Mouse (Mus musculus) lung, postnatal 25 days (tissue): Measurements from ENCODE around the gene Tsc22d3.
A peak's percentile ranks its signal among the peaks of the same experiment; 100 is the strongest.
"Not testable (repeated sequence)": the region's sequence is repeated elsewhere in the genome, so short reads cannot be mapped to it uniquely, and the experiment has no call there.

Source experiments
- DNase-seq: peaks from one replicate; pipeline ENCODE4 v3.0.0; 2022; ENCODE audit warnings: low spot score

The Tsc22d3 gene

DNA sequence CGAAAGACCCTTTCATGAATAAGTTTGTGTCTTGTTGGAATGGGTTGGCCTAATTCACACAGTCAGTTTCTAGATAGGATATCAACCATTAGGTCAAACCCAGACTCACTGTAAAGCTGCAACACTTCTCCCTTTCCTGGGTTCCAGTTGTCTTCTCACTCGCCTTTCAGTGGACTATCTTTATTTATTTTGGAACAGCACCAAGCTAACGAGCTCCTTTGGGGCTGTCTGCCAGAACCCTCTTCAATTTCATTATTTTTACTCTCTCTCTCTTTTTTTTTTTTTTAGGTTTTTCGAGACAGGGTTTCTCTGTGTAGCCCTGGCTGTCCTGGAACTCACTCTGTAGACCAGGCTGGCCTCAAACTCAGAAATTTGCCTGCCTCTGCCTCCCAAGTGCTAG, 102.0 kb downstream of the Tsc22d3 start:
- DNase-seq = not testable (repeated sequence)

DNA sequence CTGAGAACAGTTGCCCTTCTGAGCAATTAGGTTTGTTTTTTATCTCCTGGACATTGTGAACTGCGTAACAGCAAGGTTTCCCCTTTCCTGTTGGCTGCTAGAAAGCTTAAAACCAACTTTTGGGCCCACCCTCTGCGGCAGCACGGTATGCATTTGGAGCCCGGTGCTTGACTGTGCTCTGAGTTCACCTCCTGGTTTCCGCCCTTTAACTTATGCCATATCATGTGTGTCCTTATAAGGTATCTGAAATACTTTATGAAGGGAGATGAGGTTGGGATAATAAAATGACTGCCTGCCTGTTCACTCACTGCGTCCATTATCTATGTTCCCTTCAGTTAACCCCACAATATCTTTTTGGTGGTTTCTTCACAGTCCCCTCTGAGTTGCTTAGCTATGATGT, 106.3 kb downstream of the Tsc22d3 start:
- DNase-seq = no peak

DNA sequence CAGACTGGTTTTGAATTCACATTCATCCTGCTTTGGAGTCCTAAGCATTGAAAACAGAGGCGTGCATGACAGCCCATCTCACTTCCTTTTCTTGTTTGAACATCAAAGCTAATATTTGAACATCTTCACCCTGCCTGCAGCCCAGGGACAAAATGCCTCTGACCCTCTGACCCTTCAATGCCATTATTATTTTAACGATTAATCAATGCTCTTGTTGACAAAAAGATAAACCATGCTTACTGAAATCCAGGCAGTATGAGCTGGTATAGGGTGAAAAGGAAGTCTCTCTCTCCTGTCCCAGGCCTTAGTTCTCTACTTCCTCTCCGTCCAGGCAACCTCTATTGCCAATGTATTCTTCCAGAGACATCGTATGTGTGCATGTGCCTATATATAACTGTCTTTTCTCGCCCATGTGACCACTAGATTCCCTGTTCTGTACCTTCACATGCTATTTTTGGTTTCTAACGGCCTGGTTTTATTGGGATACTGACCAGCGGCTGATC, 106.9 kb downstream of the Tsc22d3 start:
- DNase-seq = no peak

DNA sequence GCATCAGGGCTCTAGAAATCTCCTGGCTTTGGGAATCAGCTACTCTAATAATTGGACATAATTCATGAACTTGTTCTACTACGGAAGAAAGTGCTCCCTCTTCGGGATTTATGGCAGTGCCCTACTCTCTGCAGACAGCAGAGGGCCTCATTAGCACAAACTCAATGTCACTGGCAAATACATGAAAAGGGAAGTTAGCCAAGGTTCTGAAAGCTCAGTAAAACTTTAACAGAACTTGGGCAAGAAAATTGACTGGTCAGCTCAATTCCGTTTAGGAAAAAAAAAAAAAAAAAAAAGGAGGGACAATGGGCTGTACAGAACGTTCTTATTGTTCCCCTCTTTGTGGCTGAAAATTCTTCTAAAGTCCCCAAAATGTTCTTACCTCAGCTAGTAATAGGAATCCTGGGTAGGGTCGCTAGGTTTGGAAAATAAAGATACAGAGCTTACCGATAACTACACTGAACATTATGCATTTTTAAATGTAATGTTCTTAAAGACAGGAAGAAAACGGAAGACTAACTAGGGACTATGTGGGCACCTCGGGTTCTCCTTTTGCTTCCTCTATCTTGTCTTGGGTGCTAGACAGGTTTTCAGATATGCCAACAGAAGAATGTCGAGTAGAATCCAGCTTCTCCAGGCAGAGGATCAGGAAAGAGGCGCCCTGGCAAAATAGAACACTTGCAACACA, 108.4 kb downstream of the Tsc22d3 start:
- DNase-seq = peak; percentile 77

DNA sequence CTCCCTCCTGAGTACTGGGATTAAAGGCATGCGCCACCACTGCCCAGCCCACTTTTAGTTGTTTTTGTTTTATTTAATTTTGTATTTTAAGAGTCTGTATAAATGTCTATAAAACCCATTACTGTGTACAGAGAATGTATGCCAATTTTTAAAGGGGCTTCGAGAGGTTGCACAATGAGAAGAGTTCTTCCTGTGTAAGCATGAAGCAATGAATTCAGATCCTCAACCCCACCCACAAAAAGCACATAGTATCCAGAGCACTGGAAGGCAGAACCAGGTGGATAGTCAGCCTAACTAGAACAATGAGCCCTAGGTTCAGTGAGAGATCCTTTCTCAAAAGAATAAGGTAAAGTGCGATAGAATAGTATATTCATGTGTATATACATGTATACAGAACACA, 110.3 kb downstream of the Tsc22d3 start:
- no peak for DNase-seq
